Mouse (Mus musculus): ENCODE data around the gene Gnai2. TPM values are rescaled to one million over a fixed set of nuclear protein-coding genes. Genes with fewer than 3 reads are reported as not detected.

Gnai2 gene
- polyA plus RNA-seq, 1 experiment = 499 TPM

DNA sequence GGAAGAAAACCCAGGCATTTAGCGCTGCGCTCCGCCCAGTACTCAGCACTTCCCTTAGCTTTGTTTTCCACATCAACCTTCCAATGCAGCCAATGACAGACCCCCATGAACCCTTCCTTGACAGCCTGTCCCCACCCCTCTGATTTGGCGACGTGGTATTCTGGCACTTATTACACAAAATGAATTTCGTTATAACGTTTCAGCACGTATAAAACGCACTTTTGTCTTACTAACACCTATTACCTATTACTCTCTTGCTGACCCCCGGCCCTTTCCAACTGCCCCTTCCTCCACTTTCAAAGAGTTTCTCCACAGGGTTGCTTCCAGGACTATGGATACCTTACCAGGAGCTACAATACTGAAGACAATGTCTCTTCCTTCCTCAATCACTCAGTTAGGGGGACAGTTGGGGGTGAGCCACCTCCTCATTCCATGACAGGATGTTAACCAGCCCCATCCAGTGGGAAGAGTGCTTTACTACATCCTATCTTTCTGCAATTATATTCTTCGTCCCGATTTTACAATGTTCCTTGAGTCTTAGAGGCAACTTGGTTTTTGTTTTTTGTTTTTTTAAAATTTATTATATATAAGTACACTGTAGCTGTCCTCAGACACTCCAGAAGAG is 22.1 kb downstream of the Gnai2 start:
- no peaks in the 10 kb centered on the region for H3K27me3 ChIP-seq (ENCODE audit: control insufficient read depth, insufficient read depth, insufficient read length)

DNA sequence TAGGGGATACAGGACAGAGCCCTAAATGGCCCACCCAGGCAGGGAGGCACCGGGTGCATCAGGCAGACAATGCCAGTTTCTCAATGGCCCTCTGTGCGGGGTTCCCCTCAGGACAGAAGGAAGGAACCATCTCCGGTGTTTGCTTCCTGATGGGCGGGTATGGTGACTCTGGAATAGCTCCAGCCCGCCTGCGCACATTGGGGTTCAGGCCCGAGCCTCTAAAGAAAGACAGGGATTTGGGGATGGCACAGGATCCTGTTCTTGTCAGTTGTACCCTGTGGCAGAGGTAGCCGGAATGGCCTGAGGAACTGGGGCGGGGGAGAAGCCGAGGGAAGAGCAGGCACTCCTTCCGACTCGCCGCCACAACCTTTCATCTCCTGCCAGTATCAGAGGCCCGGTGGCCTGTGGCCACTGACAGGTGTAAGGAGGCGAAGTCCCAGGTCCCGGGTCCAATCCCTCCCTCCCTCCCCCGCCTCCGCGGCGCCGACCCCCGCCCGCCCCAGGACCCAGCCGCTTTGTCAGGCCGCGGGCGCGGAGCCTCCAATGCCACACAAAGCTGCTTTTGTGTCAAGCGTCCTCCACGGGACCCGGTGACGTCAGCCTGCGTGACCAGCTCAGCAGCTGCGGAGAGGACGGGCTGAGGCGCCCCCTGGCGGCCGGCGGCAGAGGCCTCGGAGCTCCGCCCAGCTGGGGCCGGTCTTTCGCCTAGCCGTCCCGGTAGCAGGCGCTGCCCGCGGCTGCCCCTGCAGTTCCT is 22.8 kb downstream of the Gnai2 start:
- TF ChIP-seq POLR2A (IDR thresholded peaks at IDR 0.05; ENCODE audit: insufficient read length, low read depth) (peak; percentile 76), MYOD1 (IDR thresholded peaks at IDR 0.05; ENCODE audit: control insufficient read depth in 1 of 3, insufficient read length in 2 of 3, low read depth in 2 of 3) (peak in 2 of 3 experiments; percentile 88), REST (IDR thresholded peaks at IDR 0.05; ENCODE audit: insufficient read depth, insufficient read length) (no peak), SRF (IDR thresholded peaks at IDR 0.05; ENCODE audit: control insufficient read depth, insufficient read length, low read depth) (no peak), CEBPB (IDR thresholded peaks at IDR 0.05; ENCODE audit: insufficient read depth, poor library complexity, severe bottlenecking) (no peak), MYOG (IDR thresholded peaks at IDR 0.05; ENCODE audit: control insufficient read depth in 1 of 3, insufficient read depth in 1 of 3, insufficient read length in 2 of 3, low read depth in 2 of 3) (peak; percentile 53 to 96 (median 94)), TCF3 (IDR thresholded peaks at IDR 0.05; ENCODE audit: insufficient read length, low read depth) (peak; percentile 55), POLR2AphosphoS2 (IDR thresholded peaks at IDR 0.05; ENCODE audit: insufficient read length, low read depth) (peak; percentile 85)
- Histone ChIP-seq H3K4me2 (ENCODE audit: low read depth) (peak overlapping the region; percentile 71), H3K27me3 (ENCODE audit: control insufficient read depth, insufficient read depth, insufficient read length) (no peaks in the 10 kb centered on the region), H3ac (ENCODE audit: control insufficient read depth, insufficient read length) (no peak overlapping the region), H3K79me2 (ENCODE audit: control insufficient read depth, insufficient read depth) (no peaks in the 10 kb centered on the region), H3K36me3 (ENCODE audit: control insufficient read depth, insufficient read depth) (peaks cover 18% of the 10 kb centered on the region), H3K4me3 (peak overlapping the region; percentile 6)

More for the DNA sequence above, 22.1 kb downstream of the Gnai2 start:
- H3K4me3 ChIP-seq = peak overlapping the region; percentile 6
- peak overlapping the region; percentile 65 for H3K4me2 ChIP-seq (ENCODE audit: low read depth)
- H3ac ChIP-seq (ENCODE audit: control insufficient read depth, insufficient read length) = no peak overlapping the region
- peaks cover 22% of the 10 kb centered on the region for H3K36me3 ChIP-seq (ENCODE audit: control insufficient read depth, insufficient read depth)
- TF ChIP-seq REST (IDR thresholded peaks at IDR 0.05; ENCODE audit: insufficient read depth, insufficient read length) (no peak), SRF (IDR thresholded peaks at IDR 0.05; ENCODE audit: control insufficient read depth, insufficient read length, low read depth) (no peak), MYOD1 (IDR thresholded peaks at IDR 0.05; ENCODE audit: control insufficient read depth in 1 of 3, insufficient read length in 2 of 3, low read depth in 2 of 3) (no peak), MAX (IDR thresholded peaks at IDR 0.05; ENCODE audit: low read depth) (no peak), TCF3 (IDR thresholded peaks at IDR 0.05; ENCODE audit: insufficient read length, low read depth) (no peak), CEBPB (IDR thresholded peaks at IDR 0.05; ENCODE audit: insufficient read depth, poor library complexity, severe bottlenecking) (no peak), POLR2AphosphoS2 (IDR thresholded peaks at IDR 0.05; ENCODE audit: insufficient read length, low read depth) (no peak), TCF12 (IDR thresholded peaks at IDR 0.05; ENCODE audit: insufficient read depth, poor library complexity, severe bottlenecking) (no peak), POLR2A (IDR thresholded peaks at IDR 0.05; ENCODE audit: insufficient read length, low read depth) (no peak), E2F4 (IDR thresholded peaks at IDR 0.05; ENCODE audit: insufficient read depth) (no peak), USF1 (IDR thresholded peaks at IDR 0.05; ENCODE audit: low read depth) (no peak), MYOG (IDR thresholded peaks at IDR 0.05; ENCODE audit: control insufficient read depth in 1 of 3, insufficient read depth in 1 of 3, insufficient read length in 2 of 3, low read depth in 2 of 3) (no peak)
- H3K79me2 ChIP-seq (ENCODE audit: control insufficient read depth, insufficient read depth) = no peaks in the 10 kb centered on the region

DNA sequence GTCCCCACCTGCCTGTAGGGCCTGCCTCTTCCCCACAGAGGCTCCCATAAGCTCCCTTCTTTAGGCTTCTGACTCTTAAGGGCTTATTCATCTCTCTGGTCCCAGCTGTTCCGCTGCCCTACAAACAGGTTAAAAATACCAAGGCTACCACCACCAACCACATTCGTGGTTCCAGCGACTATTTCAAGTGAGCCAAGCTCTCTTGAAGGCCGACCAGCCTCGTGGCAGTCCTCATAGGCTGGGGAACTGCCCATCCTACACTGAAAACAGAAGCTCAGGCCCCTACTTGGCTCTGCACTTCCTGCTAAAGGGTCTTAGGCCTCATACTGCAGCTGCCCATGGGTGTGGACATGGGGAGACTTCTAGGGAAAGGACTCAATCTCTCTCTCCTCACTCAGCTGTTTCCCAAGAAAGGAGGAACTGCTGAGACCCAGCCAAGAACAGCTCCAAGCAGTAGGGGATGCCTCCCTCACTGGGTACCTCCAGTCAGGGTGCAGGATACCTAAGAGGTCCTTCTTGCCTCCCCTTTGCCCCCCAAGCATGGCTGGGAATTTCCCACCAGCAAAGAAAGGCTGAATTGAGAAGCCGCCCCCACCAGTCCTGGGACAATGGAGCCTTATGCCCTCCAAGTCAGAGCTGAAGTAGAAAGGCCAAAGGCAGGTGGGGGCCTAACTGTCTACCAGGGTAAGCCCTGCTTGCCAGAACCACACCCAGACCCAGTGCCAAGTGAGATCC is 23.5 kb downstream of the Gnai2 start:
- H3K4me3 ChIP-seq = peak overlapping the region; percentile 6
- H3ac ChIP-seq (ENCODE audit: control insufficient read depth, insufficient read length) = no peak overlapping the region
- H3K27me3 ChIP-seq (ENCODE audit: control insufficient read depth, insufficient read depth, insufficient read length) = no peaks in the 10 kb centered on the region
- no peaks in the 10 kb centered on the region for H3K79me2 ChIP-seq (ENCODE audit: control insufficient read depth, insufficient read depth)
- H3K4me2 ChIP-seq (ENCODE audit: low read depth) = peak overlapping the region; percentile 71
- peaks cover 14% of the 10 kb centered on the region for H3K36me3 ChIP-seq (ENCODE audit: control insufficient read depth, insufficient read depth)
- TF ChIP-seq MYOG (IDR thresholded peaks at IDR 0.05; ENCODE audit: control insufficient read depth in 1 of 3, insufficient read depth in 1 of 3, insufficient read length in 2 of 3, low read depth in 2 of 3) (peak in 2 of 3 experiments; percentile 62 to 89), MYOD1 (IDR thresholded peaks at IDR 0.05; ENCODE audit: control insufficient read depth in 1 of 3, insufficient read length in 2 of 3, low read depth in 2 of 3) (peak; percentile 51 to 54 (median 53)), TCF3 (IDR thresholded peaks at IDR 0.05; ENCODE audit: insufficient read length, low read depth) (no peak), CEBPB (IDR thresholded peaks at IDR 0.05; ENCODE audit: insufficient read depth, poor library complexity, severe bottlenecking) (no peak), POLR2AphosphoS2 (IDR thresholded peaks at IDR 0.05; ENCODE audit: insufficient read length, low read depth) (peak; percentile 17), TCF12 (IDR thresholded peaks at IDR 0.05; ENCODE audit: insufficient read depth, poor library complexity, severe bottlenecking) (peak; percentile 64), E2F4 (IDR thresholded peaks at IDR 0.05; ENCODE audit: insufficient read depth) (no peak)

DNA sequence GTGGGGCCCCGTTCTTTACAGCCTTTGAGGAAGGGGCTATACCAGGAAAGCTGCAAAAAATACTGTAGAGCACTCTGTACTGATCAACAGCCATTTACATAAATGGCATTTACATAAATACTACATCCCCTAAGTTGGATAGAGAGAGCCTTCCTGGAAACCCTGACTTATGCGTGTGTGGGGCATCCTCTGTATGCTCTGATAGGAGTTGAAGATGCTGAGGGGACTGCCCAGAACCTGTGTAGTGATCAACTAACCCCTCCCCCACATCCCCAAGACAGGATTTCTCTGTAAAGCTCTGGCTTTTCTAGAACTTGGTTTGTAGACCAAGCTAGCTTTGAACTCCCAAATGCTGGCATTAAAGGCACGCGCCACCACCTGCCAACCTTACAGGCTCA is 25.7 kb downstream of the Gnai2 start:
- Histone ChIP-seq H3K79me2 (ENCODE audit: control insufficient read depth, insufficient read depth) (no peaks in the 10 kb centered on the region), H3K36me3 (ENCODE audit: control insufficient read depth, insufficient read depth) (peaks cover under 1% of the 10 kb centered on the region), H3K4me3 (no peak overlapping the region), H3K27me3 (ENCODE audit: control insufficient read depth, insufficient read depth, insufficient read length) (no peaks in the 10 kb centered on the region), H3K4me2 (ENCODE audit: low read depth) (no peak overlapping the region), H3ac (ENCODE audit: control insufficient read depth, insufficient read length) (no peak overlapping the region)
- no peak for TF ChIP-seq E2F4 (IDR thresholded peaks at IDR 0.05; ENCODE audit: insufficient read depth)
- TF ChIP-seq SRF (IDR thresholded peaks at IDR 0.05; ENCODE audit: control insufficient read depth, insufficient read length, low read depth) = no peak
- no peak for TF ChIP-seq MYOG (IDR thresholded peaks at IDR 0.05; ENCODE audit: control insufficient read depth in 1 of 3, insufficient read depth in 1 of 3, insufficient read length in 2 of 3, low read depth in 2 of 3)
- TF ChIP-seq MYOD1 (IDR thresholded peaks at IDR 0.05; ENCODE audit: control insufficient read depth in 1 of 3, insufficient read length in 2 of 3, low read depth in 2 of 3) = no peak
- no peak for TF ChIP-seq CEBPB (IDR thresholded peaks at IDR 0.05; ENCODE audit: insufficient read depth, poor library complexity, severe bottlenecking)
- no peak for TF ChIP-seq TCF3 (IDR thresholded peaks at IDR 0.05; ENCODE audit: insufficient read length, low read depth)
- TF ChIP-seq MAX (IDR thresholded peaks at IDR 0.05; ENCODE audit: low read depth) = no peak
- TF ChIP-seq POLR2A (IDR thresholded peaks at IDR 0.05; ENCODE audit: insufficient read length, low read depth) = no peak
- TF ChIP-seq TCF12 (IDR thresholded peaks at IDR 0.05; ENCODE audit: insufficient read depth, poor library complexity, severe bottlenecking) = no peak
- TF ChIP-seq REST (IDR thresholded peaks at IDR 0.05; ENCODE audit: insufficient read depth, insufficient read length) = no peak
- TF ChIP-seq USF1 (IDR thresholded peaks at IDR 0.05; ENCODE audit: low read depth) = no peak
- TF ChIP-seq POLR2AphosphoS2 (IDR thresholded peaks at IDR 0.05; ENCODE audit: insufficient read length, low read depth) = no peak

Data from myocyte (in vitro differentiated cells).